Mouse (Mus musculus) liver, adult 2 months (tissue): ENCODE measurements around the gene Fam43b.

Source experiments
- CTCF ChIP-seq: fragments of 200-500 bp; IDR thresholded peaks from 2 replicates; pipeline ENCODE4 v1.5.1; 2011; ENCODE audit warnings: low read depth, low read length, control low read depth
- POLR2A ChIP-seq: fragments of 200-500 bp; IDR thresholded peaks from 2 replicates; pipeline ENCODE4 v1.6.1; 2011; ENCODE audit warnings: low read length, control low read depth; ENCODE audit not compliant: insufficient read depth; ENCODE audit errors: extremely low read depth

- TF ChIP-seq CTCF: no peak
- no peak for TF ChIP-seq POLR2A
These were observed 999 bp downstream of the Fam43b start for GRCm38 (mm10) chr4:138395087-138395970.
